Mouse (Mus musculus) CH12.LX (cell line): ENCODE measurements at regions not wholly inside any gene's neighbourhood (a gene's known extent, or its start where the extent isn't known, plus 50 kb on each side); places are given as distances from the start of the nearest gene placed in this dataset.

Experiments used
- DNase-seq: peaks from one replicate; pipeline ENCODE4 v3.0.0-alpha.2; 2013; ENCODE audit errors: extremely low read depth
- H3K27ac ChIP-seq: 2 replicates; pipeline ENCODE4 v1.5.1; 2012; ENCODE audit warnings: low read depth, mild to moderate bottlenecking, control low read depth, moderate library complexity; ENCODE audit not compliant: insufficient read depth
- H3K27me3 ChIP-seq: replicated peaks from 2 replicates; pipeline ENCODE3; 2012; ENCODE audit warnings: inconsistent platforms
- H3K36me3 ChIP-seq, 2 experiments: replicated peaks in 1 of 2; 2 replicates each; pipeline versions ENCODE3 to v1.6.1; 2012; ENCODE audit warnings: inconsistent platforms in 1 of 2, low read length in 1 of 2, mild to moderate bottlenecking in 1 of 2, mixed read lengths in 1 of 2, moderate library complexity in 1 of 2; ENCODE audit not compliant: control insufficient read depth in 1 of 2, insufficient read depth in 1 of 2
- H3K4me1 ChIP-seq, 2 experiments: 2 replicates each; pipeline ENCODE4 v1.6.1; 2012; ENCODE audit warnings: inconsistent platforms in 1 of 2, moderate library complexity in 1 of 2; ENCODE audit not compliant: insufficient read depth in 2 of 2, control insufficient read depth in 1 of 2
- H3K4me2 ChIP-seq: 2 replicates; pipeline ENCODE4 v1.6.1; 2012; ENCODE audit warnings: low read depth, mild to moderate bottlenecking, control low read depth; ENCODE audit not compliant: poor library complexity, insufficient read depth, severe bottlenecking
- H3K4me3 ChIP-seq, 3 experiments: fragments of 150-350 bp in 1 of 3; sonication (generic) in 1 of 3; replicated peaks in 1 of 3; 2 replicates each; pipeline versions ENCODE3 to v1.5.1; 2011 to 2012; ENCODE audit warnings: low read depth in 2 of 3, low read length in 2 of 3, mild to moderate bottlenecking in 2 of 3, moderate library complexity in 2 of 3, control low read depth in 1 of 3, improper control_type of control experiment in 1 of 3, inconsistent platforms in 1 of 3, mixed read lengths in 1 of 3; ENCODE audit not compliant: poor library complexity in 1 of 3
- H3K79me2 ChIP-seq: replicated peaks from 2 replicates; pipeline ENCODE4 v1.6.1; 2012; ENCODE audit warnings: mild to moderate bottlenecking, moderate library complexity; ENCODE audit not compliant: control insufficient read depth, poor library complexity, insufficient read depth, severe bottlenecking; ENCODE audit errors: extremely low read depth
- H3K9ac ChIP-seq: 2 replicates; pipeline ENCODE4 v1.6.1; 2012; ENCODE audit warnings: low read depth, mild to moderate bottlenecking, control low read depth, moderate library complexity; ENCODE audit not compliant: insufficient read depth
- H3K9me3 ChIP-seq: replicated peaks from 2 replicates; pipeline ENCODE3; 2012; ENCODE audit warnings: low read length, inconsistent platforms, mixed read lengths
- CHD2 ChIP-seq: IDR thresholded peaks from 2 replicates; pipeline ENCODE4 v1.6.1; 2011; ENCODE audit warnings: low read length, improper control_type of control experiment
- CTCF ChIP-seq, 2 experiments: IDR thresholded peaks in 1 of 2; conservative IDR thresholded peaks in 1 of 2; 2 replicates each; pipeline ENCODE4 v1.5.1; 2011 to 2012; ENCODE audit warnings: low read depth in 2 of 2, low read length in 2 of 2, improper control_type of control experiment in 1 of 2, inconsistent platforms in 1 of 2, mild to moderate bottlenecking in 1 of 2, moderate library complexity in 1 of 2
- EP300 ChIP-seq: IDR thresholded peaks from 2 replicates; pipeline ENCODE4 v1.6.1; 2011; ENCODE audit warnings: low read length, improper control_type of control experiment
- ETS1 ChIP-seq: conservative IDR thresholded peaks from 2 replicates; pipeline ENCODE4 v1.6.1; 2012; ENCODE audit warnings: low read depth, mild to moderate bottlenecking, inconsistent platforms, low read length, improper control_type of control experiment, moderate library complexity
- GABPA ChIP-seq: IDR thresholded peaks from 2 replicates; pipeline ENCODE4 v1.6.1; 2012; ENCODE audit warnings: low read depth, low read length, improper control_type of control experiment, inconsistent platforms; ENCODE audit not compliant: insufficient replicate concordance
- IRF4 ChIP-seq: IDR thresholded peaks from 2 replicates; pipeline ENCODE4 v1.6.1; 2014; ENCODE audit warnings: low read depth, mild to moderate bottlenecking, inconsistent platforms, low read length, improper control_type of control experiment
- KAT2A ChIP-seq: IDR thresholded peaks from 2 replicates; pipeline ENCODE4 v1.6.1; 2012; ENCODE audit warnings: low read length, improper control_type of control experiment, inconsistent platforms; ENCODE audit not compliant: insufficient replicate concordance
- MAZ ChIP-seq: IDR thresholded peaks from 2 replicates; pipeline ENCODE4 v1.6.1; 2012; ENCODE audit warnings: low read depth, mild to moderate bottlenecking, inconsistent platforms, low read length, improper control_type of control experiment, moderate library complexity
- MXI1 ChIP-seq: IDR thresholded peaks from 2 replicates; pipeline ENCODE4 v1.6.1; 2011; ENCODE audit warnings: mild to moderate bottlenecking, low read depth, low read length, improper control_type of control experiment
- NELFE ChIP-seq: IDR thresholded peaks from 2 replicates; pipeline ENCODE4 v1.6.1; 2011; ENCODE audit warnings: low read depth, low read length, improper control_type of control experiment
- POLR2AphosphoS2 ChIP-seq: IDR thresholded peaks from 2 replicates; pipeline ENCODE4 v1.6.1; 2011; ENCODE audit warnings: low read depth, low read length, improper control_type of control experiment
- RCOR1 ChIP-seq: conservative IDR thresholded peaks from 2 replicates; pipeline ENCODE4 v1.6.1; 2012; ENCODE audit warnings: low read depth, mild to moderate bottlenecking, inconsistent platforms, low read length, improper control_type of control experiment
- TBP ChIP-seq: conservative IDR thresholded peaks from 2 replicates; pipeline ENCODE4 v1.6.1; 2011; ENCODE audit warnings: low read depth, low read length, improper control_type of control experiment
- TCF12 ChIP-seq: IDR thresholded peaks from 2 replicates; pipeline ENCODE4 v1.6.1; 2014; ENCODE audit warnings: low read depth, mild to moderate bottlenecking, inconsistent platforms, low read length, improper control_type of control experiment
- UBTF ChIP-seq: IDR thresholded peaks from 2 replicates; pipeline ENCODE4 v1.6.1; 2012; ENCODE audit warnings: low read depth, mild to moderate bottlenecking, inconsistent platforms, low read length, improper control_type of control experiment, moderate library complexity
- USF2 ChIP-seq: conservative IDR thresholded peaks from 2 replicates; pipeline ENCODE4 v1.6.1; 2011; ENCODE audit warnings: low read depth, low read length, improper control_type of control experiment
- ZC3H11A ChIP-seq: IDR thresholded peaks from 2 replicates; pipeline ENCODE4 v1.6.1; 2012; ENCODE audit warnings: low read depth, mild to moderate bottlenecking, inconsistent platforms, low read length, improper control_type of control experiment
- ZKSCAN1 ChIP-seq: IDR thresholded peaks from 2 replicates; pipeline ENCODE4 v1.6.1; 2012; ENCODE audit warnings: low read depth, inconsistent platforms, low read length, improper control_type of control experiment, borderline replicate concordance
- ZMIZ1 ChIP-seq: IDR thresholded peaks from 2 replicates; pipeline ENCODE4 v1.6.1; 2012; ENCODE audit warnings: low read depth, mild to moderate bottlenecking, inconsistent platforms, low read length, improper control_type of control experiment
- ZNF384 ChIP-seq: IDR thresholded peaks from 2 replicates; pipeline ENCODE4 v1.6.1; 2012; ENCODE audit warnings: low read depth, low read length, improper control_type of control experiment, inconsistent platforms
- dilution Hi-C: fragments of 300-500 bp; cut with MboI; formaldehyde crosslinking; loops from 2 replicates; pipeline ENCODE4 v1.14.3; 2020; ENCODE audit warnings: low sequenced_read_pairs; ENCODE audit not compliant: extremely low pct_unique_long_range_greater_than_20kb, extremely low pct_ligation_motif_present
- in situ Hi-C: fragments of 300-500 bp; cut with MboI; formaldehyde crosslinking; loops from 3 replicates; pipeline ENCODE4 v1.14.3; 2019; ENCODE audit warnings: low sequenced_read_pairs, low pct_ligation_motif_present, low pct_unique_long_range_greater_than_20kb, mixed read lengths

DNA sequence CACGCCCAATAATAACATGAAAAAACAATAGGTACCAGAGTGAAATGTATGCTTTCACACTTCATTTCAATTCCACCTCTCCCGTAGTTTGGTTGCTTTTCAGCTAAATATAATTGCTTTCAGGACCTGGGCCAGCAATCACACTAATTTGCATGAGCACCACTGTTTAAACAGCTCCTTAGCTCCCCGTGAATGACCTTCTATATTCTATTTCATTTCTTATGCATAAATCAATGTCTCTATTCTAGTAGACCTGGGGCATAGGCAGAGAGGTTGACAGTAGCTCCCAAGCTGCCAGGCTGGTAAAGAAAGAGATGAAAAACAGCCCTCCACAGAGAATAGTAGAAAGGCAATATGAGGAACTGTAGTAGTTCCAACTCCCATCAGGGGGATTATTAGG, 117.7 kb upstream of the Dlx6 start:
- Histone ChIP-seq H3K27me3 (no peaks in the 10 kb centered on the region), H3K9ac (no peak overlapping the region), H3K79me2 (no peaks in the 10 kb centered on the region), H3K4me1 (no peaks in the 10 kb centered on the region), H3K4me2 (no peak overlapping the region), H3K36me3 (no peaks in the 10 kb centered on the region), H3K27ac (no peak overlapping the region), H3K4me3 (no peak overlapping the region), H3K9me3 (no peaks in the 10 kb centered on the region)
- in situ Hi-C loops (no loop called here), dilution Hi-C loops (no loop called here)
- DNase-seq: no peak
- TF ChIP-seq GABPA: no peak
- TF ChIP-seq IRF4: no peak
- no peak for TF ChIP-seq TBP
- no peak for TF ChIP-seq ZMIZ1

GRCm38 (mm10) chr6:6779157-6779556, 84.0 kb upstream of the Dlx6 start:
- dilution Hi-C loops (no loop called here), in situ Hi-C loops (no loop called here)
- Histone ChIP-seq H3K4me1 (no peaks in the 10 kb centered on the region), H3K4me3 (no peak overlapping the region), H3K9me3 (no peaks in the 10 kb centered on the region), H3K27me3 (no peaks in the 10 kb centered on the region), H3K27ac (no peak overlapping the region), H3K9ac (no peak overlapping the region), H3K36me3 (no peaks in the 10 kb centered on the region), H3K4me2 (no peak overlapping the region), H3K79me2 (no peaks in the 10 kb centered on the region)
- no peak for TF ChIP-seq POLR2AphosphoS2
- TF ChIP-seq USF2: no peak
- TF ChIP-seq GABPA: no peak
- TF ChIP-seq RCOR1: no peak
- no peak for TF ChIP-seq ZNF384
- TF ChIP-seq ZC3H11A: no peak
- no peak for TF ChIP-seq UBTF
- no peak for TF ChIP-seq ETS1
- no peak for TF ChIP-seq KAT2A
- TF ChIP-seq EP300: no peak
- no peak for TF ChIP-seq ZKSCAN1
- TF ChIP-seq TBP: no peak
- TF ChIP-seq MXI1: no peak
- TF ChIP-seq CHD2: no peak
- TF ChIP-seq CTCF (conservative IDR thresholded peaks at IDR 0.05 in 1 of 2, IDR thresholded peaks at IDR 0.05 in 1 of 2; ENCODE audit: low read depth in 2 of 2, low read length in 2 of 2): no peak
- no peak for TF ChIP-seq NELFE
- TF ChIP-seq MAZ: no peak
- TF ChIP-seq TCF12: no peak
- DNase-seq: no peak
